Mouse (Mus musculus) megakaryocyte, embryonic 14.5 days (primary cell): ENCODE measurements around the gene Ripor3.

Source experiments
- FLI1 ChIP-seq: IDR thresholded peaks from 2 replicates; pipeline ENCODE4 v1.6.1; 2012; ENCODE audit warnings: low read length, inconsistent platforms, mixed read lengths
- GATA1 ChIP-seq: IDR thresholded peaks from 3 replicates; pipeline ENCODE4 v1.6.1; 2012; ENCODE audit warnings: mixed read lengths, low read length, inconsistent platforms, borderline replicate concordance

GRCm38 (mm10) chr2:167999145-167999743 lies 11.2 kb downstream of the Ripor3 start:
- TF ChIP-seq GATA1, result no peak
- no peak for TF ChIP-seq FLI1
